Mouse (Mus musculus) right cerebral cortex, postnatal 10 days (tissue): Measurements from ENCODE around the gene Tmem203.
"Not testable (repeated sequence)": the region's sequence is repeated elsewhere in the genome, so short reads cannot be mapped to it uniquely, and the experiment has no call there.

Experiments
- DNase-seq, 2 experiments: peaks; one replicate each; pipeline ENCODE4 v3.0.0; 2021; ENCODE audit warnings: low spot score in 2 of 2

The Tmem203 gene

GRCm38 (mm10) chr2:25234050-25234449 lies 21.2 kb upstream of the Tmem203 start, which contains the start of gene Slc34a3:
TSS of gene Slc34a3 (minus strand) at chr2:25234364.
- DNase-seq = no peak

DNA sequence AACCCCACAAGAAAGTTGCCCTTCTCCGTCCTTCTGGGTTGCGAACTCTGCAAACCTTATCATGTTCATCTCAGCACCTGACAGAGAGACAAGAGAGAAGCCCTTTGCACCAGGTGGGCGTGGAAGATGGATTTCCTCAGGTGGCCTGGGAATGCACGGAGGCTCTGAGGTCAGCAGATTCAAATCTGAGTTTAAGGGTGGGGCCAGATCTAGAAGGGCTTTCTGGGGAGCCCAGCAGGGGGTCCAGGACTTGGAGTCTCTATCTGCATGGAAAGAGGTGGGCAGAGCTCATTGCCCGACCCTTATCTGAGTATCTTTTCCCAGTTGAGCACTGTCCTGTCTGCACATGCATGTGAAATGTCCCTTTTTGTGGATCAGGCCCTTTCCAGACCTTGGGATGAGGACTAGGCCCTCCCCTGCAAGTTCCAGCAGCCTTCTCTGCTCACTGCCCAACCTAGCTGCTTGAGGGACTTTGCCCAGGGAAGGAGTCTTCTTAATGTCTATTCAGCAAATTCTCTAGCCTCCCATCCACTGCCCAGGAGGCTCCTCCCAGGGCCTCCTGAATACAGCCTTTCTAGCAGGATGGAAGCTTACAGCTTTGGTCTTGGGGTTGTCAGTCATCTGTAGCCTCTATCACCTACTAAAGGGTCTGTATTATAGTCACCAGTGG lies 20.6 kb upstream of the Tmem203 start:
- no peak for DNase-seq

DNA sequence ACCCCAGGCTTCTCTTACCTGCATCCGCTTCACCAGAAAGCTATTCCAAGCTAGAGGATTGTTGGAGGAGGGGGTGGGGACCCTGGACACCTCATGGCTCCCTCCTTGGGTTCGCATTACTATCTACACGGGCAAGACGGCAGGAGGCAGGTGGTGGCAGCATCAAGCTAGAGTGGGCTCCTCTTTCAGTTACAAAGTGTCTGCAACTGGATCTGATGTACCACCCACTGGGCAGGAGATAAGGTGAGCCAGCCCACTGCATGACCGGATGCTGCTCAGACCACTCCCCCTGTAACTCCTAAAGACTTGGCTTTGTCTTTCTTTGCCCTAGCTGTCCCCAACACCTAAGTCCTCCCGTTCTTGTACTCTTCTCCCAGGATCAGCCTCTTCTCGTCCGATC lies 18.6 kb upstream of the Tmem203 start, which contains the start of gene Rnf224:
Gene Rnf224, minus strand, starts transcription at position 174 of the 400 bp plus-strand sequence.
- no peak for DNase-seq

DNA sequence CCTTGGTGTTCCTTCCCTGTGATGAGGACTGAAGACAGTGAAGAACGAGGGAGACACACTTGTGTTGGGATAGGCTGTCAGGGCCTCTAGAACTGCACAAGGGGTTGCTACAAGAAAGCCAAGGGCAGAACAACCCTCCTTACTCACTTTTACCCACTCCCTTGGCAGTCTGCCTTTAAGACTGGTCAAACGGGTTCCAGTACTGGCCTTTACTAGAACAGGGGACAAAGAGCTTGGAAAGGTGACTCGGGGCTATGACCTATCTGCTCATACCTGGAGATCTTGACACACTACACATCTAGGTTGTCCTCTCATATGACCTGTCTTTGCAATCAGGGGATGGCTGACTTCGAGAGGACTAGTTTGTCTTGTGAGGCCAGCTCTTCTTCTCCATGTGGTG lies 17.7 kb upstream of the Tmem203 start:
- DNase-seq = no peak

- no peak for DNase-seq
Measured at GRCm38 (mm10) chr2:25238106-25238505, 17.1 kb upstream of the Tmem203 start.

DNA sequence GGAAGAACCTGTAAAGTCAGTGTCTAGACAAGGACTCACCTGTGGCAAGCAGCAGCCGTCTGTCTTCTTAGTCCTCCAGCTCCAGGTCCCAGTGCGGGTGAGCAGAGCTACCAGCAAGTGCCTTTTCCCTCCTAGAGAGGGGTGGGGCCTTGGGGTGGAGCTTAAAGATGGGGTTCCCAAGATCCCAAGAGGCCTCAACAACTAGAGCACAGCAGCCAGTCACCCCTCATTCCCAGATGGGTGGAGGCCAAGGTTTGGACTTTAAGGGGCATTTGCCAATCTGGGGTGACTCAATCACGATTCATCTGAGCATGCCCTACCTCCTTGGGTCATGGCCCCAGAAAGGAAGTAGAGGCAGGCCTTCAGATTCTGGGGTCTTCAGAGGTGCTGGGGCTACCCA lies 15.5 kb upstream of the Tmem203 start:
- no peak for DNase-seq

DNA sequence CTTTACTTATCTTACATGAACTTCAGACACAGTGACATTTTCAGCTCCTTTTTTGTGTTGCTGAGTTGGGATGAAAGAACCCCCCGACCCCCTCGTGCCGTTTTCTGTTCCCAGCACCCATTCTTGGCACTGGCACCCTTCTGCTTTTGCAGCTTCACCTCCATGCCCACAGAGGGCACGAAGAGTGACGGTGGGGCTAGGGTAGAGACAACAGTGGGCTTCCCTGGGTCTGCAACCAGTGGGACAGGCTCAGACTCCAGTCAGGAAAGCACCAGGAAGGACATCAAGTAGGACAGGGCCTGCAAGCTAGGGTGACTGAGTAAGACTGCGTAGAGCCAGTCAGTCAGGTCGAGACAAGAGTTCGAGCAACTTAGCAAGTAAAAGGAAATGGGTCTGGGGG lies 14.9 kb upstream of the Tmem203 start:
- no peak for DNase-seq

GRCm38 (mm10) chr2:25240723-25241437 lies 14.4 kb upstream of the Tmem203 start:
- peak; percentile 82 to 84 for DNase-seq

DNA sequence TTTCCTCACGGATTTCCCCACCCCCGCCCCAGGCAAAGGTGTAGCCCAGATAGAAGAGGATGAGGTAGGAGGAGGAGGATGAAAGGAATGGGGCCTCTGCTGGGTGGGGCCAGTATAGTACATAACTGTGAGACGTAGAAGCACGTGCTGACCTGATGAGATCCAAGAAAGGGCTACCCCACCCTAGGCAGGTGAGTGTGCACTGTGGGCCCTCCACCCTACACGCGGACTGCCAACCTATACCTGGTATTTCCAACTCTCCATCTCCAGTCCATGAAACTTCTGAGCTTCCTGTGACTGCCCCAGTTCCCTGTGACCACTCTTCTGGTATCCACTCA lies 13.8 kb upstream of the Tmem203 start:
- DNase-seq = no peak

- peak; percentile 65 for DNase-seq
Measured at GRCm38 (mm10) chr2:25242101-25242506, 13.1 kb upstream of the Tmem203 start, which contains the start of the genes Rnf208 and Cysrt1. TSS of gene Rnf208 (plus strand) at chr2:25242255. TSS of gene Cysrt1 (minus strand) at chr2:25242452.

DNA sequence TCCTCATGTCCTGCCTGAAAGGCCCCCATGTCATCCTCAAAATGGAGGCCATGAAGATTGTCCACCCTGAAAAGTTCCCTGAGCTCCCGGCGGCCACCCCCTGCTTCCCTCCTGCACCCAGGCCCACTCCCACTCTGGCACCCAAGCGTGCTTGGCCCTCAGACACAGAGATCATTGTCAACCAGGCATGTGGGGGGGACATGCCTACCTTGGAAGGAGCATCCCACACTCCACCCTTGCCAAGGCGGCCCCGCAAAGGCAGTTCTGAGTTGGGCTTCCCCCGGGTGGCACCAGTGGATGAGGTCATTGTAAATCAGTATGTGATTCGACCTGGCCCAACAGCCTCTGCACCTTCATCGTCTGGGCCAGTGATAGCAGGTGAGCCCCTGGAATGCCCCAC lies 11.9 kb upstream of the Tmem203 start:
- DNase-seq = no peak

- DNase-seq = no peak
Measured at GRCm38 (mm10) chr2:25244144-25244543, 11.1 kb upstream of the Tmem203 start.

- no peak for DNase-seq
Measured at GRCm38 (mm10) chr2:25246183-25247072, 8.8 kb upstream of the Tmem203 start, which contains the start of gene AL732309.1. TSS of gene AL732309.1 (minus strand) at chr2:25246863.

GRCm38 (mm10) chr2:25252331-25252730 lies 2.9 kb upstream of the Tmem203 start:
- DNase-seq = no peak

- peak in 1 of 2 experiments; percentile 56 for DNase-seq
Measured at GRCm38 (mm10) chr2:25256443-25257109, 1.3 kb downstream of the Tmem203 start.

GRCm38 (mm10) chr2:25257250-25257649 lies 2.0 kb downstream of the Tmem203 start:
- not testable (repeated sequence) for DNase-seq

DNA sequence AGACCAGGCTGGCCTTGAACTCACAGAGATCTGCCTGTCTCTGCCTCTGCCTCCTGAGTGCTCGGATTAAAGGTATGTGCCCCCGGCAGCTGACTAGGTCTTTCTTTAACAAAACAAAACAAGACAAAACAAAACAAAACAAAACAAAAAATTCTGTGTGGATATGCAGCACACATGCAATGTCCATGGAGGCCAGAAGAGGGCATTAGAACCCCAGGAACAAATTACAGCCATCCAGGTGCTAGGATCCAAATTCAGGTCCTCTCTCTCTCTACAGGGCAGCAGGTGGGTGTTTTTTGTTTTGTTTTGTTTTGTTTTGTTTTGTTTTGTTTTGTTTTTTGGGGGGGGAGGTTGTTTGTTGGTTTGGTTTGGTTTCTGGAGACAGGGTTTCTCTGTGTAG lies 3.6 kb downstream of the Tmem203 start:
- DNase-seq = no peak

DNA sequence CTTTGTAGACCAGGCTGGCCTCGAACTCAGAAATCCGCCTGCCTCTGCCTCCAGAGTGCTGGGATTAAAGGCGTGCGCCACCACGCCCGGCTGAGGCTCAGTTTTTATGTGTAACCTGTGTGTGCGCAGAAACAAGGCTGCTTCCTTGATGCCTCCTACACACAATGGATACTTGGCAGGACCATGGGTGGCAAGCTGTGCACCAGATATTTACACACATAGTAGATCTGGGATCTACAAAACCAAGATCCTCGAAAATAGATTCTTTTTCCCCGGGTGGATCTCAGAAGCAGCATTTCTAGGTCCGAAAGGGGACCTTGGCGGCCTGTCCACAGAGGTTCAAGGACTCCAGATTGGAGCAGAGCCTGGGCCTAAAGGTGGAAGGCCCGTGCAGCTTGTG lies 6.6 kb downstream of the Tmem203 start:
- DNase-seq = no peak

DNA sequence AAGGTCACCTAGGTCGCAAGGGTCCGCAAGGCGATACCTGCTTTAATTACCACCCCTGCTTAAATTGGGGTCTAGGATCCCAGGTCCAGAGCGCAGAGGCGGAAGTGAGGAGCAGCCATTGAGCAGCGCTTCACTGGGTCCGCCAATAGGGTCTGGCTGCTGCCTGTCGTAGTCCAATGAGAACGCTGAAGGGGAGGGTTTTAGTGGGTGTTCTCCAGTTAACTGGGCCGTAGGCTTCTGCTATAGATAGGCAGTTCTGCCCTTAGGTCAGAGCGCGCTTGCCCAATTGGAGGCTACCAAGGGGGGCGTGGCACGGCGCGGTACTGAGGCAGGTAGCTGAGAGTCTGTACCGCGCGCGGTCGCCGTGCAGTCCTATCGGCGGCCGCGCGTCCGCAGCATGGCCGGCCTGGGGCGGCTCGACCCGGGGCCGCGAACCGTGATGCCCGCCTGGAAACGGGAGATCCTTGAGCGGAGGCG lies 7.1 kb downstream of the Tmem203 start, which contains the start of gene Tprn:
Gene Tprn, plus strand, starts transcription at position 328 of the 477 bp plus-strand sequence.
- peak; percentile 96 to 99 for DNase-seq

DNA sequence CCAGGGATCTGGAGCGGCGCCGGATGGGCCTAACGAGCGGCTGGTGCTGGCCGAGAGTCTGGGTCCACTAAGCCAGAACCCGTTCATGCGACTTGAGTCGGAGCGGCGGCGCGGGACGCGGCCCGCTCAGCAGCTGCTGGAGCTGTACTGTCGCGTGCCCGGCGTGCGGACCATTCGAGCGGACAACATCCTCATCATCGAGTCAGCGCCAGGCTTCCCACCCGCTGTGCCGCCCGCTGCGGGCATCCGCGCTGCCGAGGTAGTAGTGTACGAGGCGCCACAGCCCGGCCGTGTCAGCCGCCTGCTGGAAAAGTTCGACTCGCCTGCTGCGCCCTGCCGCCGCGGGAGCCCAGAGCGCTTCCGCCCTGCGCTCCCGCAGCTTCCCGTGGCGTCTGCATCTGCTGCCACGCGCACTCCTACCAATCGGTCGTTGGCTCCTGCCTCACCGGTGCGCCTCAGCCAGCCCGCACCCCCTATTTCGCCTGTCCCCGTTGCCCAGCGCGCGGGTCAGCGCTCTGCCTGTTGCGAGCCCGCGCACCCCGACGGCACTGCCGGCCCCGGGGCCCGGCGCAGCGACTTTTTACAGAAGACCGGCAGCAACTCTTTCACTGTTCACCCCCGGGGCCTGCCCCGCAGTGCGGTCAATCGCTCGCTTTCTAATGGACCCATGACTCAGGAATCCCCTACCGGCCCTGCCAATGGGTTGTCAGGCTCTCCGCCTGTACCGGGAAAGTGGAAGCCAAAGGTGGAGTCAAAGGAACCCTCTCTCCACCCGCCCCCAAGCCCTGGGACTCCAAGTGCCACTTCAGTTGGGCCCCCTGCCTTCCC lies 7.8 kb downstream of the Tmem203 start:
- peak; percentile 58 to 65 for DNase-seq
